Mouse (Mus musculus): ENCODE measurements at regions not wholly inside any gene's neighbourhood (a gene's known extent, or its start where the extent isn't known, plus 50 kb on each side); places are given as distances from the start of the nearest gene placed in this dataset.

GRCm38 (mm10) chr5:16424745-16425144 is 128.6 kb upstream of the Hgf start:
- no peak for DNase-seq

DNA sequence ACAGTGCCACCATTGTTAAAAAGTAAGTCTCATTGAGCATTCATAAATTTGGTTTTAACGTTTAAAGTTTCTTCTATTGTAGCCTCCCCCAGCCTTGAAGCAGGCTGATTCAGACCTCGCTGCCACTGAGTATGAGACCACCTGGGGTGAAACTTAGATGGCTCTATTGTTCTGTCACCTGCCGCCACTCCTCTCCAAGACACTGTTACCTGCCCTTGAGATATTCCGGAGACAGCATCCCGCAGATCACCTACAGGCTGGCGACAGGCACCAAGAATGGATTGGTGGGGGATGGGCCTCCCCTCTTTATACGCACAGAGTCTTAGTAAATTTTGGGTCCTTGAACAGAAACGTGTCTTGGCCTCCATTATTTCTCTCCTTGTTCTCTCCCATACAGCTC is 128.0 kb upstream of the Hgf start:
- no peak for DNase-seq

- no peak for DNase-seq
These were observed 127.0 kb upstream of the Hgf start for GRCm38 (mm10) chr5:16426306-16426705.

- no peak for DNase-seq
These were observed 118.7 kb upstream of the Hgf start for GRCm38 (mm10) chr5:16434586-16434985.

DNA sequence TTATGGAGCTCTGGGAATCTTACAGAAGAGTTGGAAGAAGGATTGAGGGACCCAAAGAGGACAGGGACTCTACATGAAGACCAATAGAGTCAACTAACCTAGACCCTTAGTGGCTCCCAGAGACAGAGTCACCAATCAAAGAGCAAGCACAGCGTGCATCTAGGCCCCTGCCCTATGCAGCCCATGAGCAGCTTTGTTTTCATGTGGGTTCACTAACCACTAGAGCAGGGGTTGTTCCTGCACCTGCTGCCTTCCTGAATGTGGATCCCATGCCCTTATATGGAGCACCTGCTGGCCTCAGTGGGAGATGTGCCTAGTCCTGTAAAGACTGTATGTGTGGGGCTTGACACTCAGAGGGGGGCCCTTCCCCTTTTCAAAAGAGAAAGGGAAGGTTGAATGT is 108.2 kb upstream of the Hgf start:
- no peak for DNase-seq

DNA sequence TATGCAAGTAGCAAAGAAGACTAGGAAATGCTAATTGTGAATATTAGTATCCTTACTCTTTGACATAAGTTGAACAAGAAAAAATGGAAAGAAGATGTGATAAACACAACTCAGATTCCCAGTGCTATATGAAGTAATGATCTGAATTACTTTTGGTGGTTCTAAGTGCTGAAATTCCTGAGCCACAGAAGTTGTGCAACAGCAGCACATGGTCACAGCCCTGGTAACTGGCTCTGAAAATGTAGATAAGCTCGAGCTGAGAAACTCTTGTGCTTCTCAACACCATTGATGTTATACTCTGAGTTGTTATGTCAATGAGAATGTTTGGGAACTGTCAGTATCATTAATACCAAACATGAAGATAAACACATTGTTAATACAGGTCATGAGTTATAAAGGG is 106.3 kb upstream of the Hgf start:
- no peak for DNase-seq

GRCm38 (mm10) chr5:16461795-16462194 is 91.5 kb upstream of the Hgf start:
- no peak for DNase-seq

GRCm38 (mm10) chr5:16466266-16466665 is 87.0 kb upstream of the Hgf start:
- no peak for DNase-seq

- DNase-seq = no peak
These were observed 84.7 kb upstream of the Hgf start for GRCm38 (mm10) chr5:16468560-16468959.

- DNase-seq = no peak
These were observed 84.1 kb upstream of the Hgf start for GRCm38 (mm10) chr5:16469221-16469620.

GRCm38 (mm10) chr5:16469644-16470275 is 83.5 kb upstream of the Hgf start:
- peak; percentile 80 for DNase-seq

DNA sequence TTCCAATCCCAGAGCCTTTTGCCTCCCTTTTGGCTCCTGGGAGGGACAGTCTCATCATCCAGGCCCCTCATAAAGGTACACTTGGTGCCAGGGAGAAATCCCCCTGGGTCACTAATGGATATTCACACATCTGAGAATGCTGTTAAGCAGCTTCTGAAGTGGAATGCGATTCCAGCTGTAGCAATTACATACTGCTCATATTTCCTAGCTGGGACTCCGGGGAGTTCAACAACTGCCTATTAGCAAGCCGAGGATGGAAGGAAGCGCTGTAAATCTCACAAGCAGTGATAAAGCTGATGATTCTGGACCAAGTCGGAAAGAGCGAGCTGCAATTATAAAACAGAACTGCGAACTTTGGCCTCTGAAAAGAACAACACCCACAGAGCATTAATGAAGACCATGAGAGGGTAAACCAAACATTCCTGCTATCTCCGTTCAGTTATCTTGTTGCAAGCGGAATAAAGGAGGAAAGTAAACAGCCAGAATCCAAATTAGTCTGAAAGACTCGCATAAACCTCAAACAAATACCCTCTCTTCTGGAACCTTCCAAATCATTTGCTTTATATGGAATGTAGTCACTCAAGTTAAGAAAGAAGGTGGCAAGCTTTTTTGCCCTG is 82.8 kb upstream of the Hgf start:
- DNase-seq = peak; percentile 23

- no peak for DNase-seq
These were observed 65.3 kb upstream of the Hgf start for GRCm38 (mm10) chr5:16487969-16488368.

DNA sequence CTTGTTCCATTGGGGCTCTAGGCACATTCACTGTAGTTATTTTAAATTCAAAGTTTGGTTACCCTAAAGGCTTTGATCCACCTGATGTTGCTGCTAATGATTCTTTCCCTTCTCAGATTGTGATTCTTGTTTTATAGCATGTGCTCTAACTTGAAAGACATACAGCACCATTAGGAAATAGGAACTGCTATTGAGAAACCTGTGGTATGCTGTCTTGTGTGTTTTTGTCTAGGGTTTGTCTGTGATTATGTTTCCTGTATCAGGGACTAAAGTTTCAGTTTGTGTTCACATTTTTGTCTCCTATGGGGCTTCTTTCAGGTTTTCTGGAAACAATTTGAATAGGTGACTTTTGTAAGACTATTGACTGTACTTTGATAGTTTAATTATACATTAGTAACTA is 63.5 kb upstream of the Hgf start:
- no peak for DNase-seq

- no peak for DNase-seq
These were observed 53.4 kb upstream of the Hgf start for GRCm38 (mm10) chr5:16499891-16500290.

Data from lung, postnatal 10 days (tissue).